Mouse (Mus musculus): ENCODE measurements at regions not wholly inside any gene's neighbourhood (a gene's known extent, or its start where the extent isn't known, plus 50 kb on each side); places are given as distances from the start of the nearest gene placed in this dataset.
A peak's percentile ranks its signal among the peaks of the same experiment; 100 is the strongest.

DNA sequence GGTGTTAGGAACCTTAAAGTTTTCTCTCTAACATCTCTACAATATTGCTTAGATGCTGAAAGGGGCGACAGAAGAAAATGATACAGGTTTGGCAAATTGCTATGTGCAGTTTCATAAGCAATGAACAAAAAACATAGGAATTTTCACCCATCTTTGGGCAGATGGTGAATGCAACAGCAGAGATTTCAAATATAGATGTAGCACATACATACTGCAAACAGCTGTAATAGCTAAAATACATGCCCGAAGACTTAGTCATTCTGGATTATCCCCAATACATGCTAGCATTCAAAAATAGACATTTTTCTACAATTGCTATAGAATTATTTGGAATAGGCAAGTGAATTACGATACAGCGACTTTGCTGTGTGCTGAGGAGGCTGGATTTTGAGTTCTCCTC lies 544.1 kb downstream of the D3Ertd751e start:
- ATAC-seq (replicated peaks; ENCODE audit: low read depth, poor library complexity, severe bottlenecking), result no peak

DNA sequence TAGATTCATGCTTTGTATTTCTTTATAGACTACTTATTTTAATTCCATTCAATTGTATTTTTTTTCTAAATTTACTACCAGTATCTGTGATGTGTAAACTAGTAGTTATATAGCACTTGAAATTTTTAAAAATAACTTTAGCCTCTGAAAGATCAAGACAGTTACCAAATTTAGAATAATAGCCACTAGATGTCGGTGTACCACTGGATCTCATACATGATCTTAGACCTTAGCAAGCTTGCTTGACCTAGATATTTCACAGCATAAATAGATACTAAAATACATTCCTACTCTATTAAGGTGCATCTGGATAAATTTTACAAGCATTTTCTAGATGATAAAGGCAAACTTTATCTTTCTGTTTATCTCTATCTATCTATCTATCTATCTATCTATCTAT lies 570.0 kb downstream of the D3Ertd751e start:
- ATAC-seq (replicated peaks; ENCODE audit: low read depth, poor library complexity, severe bottlenecking), result no peak

DNA sequence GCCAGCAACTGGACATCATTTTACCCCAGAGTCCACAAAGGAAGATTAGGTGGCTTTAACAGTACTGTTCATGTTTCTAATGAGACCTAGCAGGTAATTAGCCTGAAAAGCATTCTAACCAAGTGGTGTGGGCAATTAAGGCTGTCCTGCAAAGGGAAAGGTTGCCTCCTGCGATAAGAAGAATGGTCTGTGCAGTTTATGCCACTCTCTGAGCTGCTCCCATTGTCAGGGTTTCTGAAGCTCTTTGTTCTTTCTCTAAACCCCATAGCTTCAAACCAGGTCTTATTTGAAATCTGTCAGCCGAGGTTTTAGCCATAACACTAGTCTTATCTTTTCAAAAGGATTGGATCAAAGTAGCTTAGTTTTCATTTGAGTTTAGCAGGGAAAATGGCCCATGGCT lies 585.3 kb downstream of the D3Ertd751e start:
- no peak for ATAC-seq (replicated peaks; ENCODE audit: low read depth, poor library complexity, severe bottlenecking)

DNA sequence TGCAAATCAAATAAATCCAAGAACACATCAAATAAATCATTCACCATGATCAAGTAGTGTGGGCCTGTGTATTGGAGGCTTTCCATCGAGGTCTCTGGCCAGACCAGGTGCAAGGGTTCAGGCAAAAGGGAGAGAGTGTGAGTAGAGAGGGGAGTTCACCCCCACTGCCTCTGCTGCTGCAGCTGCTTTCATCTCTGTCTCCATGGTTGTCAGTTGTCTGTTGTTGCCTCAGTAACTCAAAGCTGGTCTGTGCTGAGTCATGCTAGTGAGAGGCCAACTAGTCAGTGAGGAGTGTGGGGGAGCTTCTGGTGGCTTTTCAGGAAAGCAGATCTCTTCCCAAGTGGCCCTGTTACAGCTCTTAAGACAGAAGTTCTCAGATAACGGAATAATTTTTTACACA lies 600.4 kb downstream of the D3Ertd751e start:
- ATAC-seq (replicated peaks; ENCODE audit: low read depth, poor library complexity, severe bottlenecking), result no peak

DNA sequence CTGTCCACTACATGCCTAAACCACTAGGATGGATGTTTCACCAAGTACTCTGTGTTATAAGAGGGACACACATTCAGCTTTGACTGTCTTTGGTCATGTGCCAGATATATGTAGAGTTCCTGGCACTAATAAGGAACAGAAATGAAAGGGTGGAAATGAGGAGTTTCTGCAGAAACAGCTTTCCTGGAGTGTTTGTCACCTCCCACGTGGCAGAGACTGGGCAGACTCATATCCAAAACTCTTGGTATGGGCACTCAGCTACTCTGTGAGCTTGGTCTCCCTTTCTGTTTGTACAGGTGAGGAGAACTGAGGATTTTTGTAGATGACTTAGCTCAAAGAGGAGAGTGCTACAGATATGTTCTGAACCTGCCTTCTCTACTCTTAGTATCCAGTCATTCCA lies 634.4 kb downstream of the D3Ertd751e start:
- ATAC-seq (replicated peaks; ENCODE audit: low read depth, poor library complexity, severe bottlenecking), result no peak

DNA sequence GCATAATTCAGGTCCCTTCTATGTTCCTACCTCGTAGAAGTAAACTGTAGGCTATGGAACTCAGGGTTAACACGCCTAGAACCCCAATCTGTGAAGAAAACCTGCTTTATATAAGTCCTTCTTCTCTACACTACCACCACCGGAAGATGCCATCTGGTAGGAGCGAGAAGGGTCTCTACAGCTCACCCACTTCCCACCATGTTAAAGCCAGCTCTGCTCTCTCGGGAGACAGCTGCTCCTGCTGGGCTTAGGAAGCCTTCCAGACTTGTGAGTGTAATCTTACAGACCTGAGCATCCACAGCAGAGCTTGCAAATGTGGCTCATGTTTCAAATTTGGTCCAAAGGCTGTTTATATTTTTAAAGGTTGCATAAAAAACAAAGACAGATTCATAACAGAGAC lies 639.7 kb downstream of the D3Ertd751e start:
- no peak for ATAC-seq (replicated peaks; ENCODE audit: low read depth, poor library complexity, severe bottlenecking)

DNA sequence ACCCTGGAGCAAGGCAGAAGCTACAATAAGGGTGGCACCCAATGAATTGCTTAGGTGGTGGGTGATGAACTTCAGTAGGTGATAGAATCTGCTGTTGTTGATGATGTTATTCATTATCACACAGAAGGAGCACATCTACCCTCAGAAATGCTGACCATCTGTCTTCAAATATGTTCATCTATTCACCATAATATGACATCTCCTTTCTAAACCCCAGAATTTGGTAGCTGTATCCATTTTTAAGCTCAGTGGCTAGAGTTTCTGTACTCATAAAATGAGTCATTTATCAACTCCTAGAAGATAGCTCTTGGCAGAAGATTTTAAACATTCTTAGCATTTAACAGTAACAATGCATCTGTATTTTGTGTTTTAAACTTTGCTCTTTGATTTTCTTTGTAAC lies 660.3 kb downstream of the D3Ertd751e start:
- no peak for ATAC-seq (replicated peaks; ENCODE audit: low read depth, poor library complexity, severe bottlenecking)

DNA sequence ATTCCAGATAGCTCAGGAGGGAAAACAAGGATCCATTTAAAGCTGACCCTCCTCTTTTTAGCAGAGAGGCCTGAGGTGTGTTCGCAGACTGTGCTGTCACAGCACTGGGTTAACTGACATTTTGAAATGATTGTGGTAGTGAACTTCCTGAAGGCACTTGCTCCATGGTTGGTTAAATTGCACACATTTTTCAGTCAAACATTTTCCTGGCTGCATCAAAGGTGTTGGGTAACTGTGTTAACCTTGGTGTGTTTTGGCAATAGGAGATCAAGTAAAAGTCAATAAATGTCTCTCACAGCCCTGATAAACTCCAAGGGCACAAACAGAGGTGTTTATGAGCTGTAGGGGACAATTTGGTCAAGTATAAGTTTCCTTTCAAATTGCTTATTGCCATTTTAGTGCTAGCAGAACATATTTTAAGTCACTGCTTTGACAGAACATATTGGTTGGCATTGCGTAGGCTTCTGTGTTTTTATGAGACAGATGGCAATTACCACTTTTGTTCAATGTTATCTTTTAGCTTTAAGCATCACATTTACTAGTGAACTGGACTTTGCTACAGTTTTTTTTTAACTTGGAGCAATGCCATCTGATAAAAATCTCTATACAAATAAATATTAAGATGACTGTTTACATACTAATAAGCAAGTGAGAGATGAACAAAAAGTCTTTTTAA lies 666.7 kb downstream of the D3Ertd751e start:
- no peak for ATAC-seq (replicated peaks; ENCODE audit: low read depth, poor library complexity, severe bottlenecking)

DNA sequence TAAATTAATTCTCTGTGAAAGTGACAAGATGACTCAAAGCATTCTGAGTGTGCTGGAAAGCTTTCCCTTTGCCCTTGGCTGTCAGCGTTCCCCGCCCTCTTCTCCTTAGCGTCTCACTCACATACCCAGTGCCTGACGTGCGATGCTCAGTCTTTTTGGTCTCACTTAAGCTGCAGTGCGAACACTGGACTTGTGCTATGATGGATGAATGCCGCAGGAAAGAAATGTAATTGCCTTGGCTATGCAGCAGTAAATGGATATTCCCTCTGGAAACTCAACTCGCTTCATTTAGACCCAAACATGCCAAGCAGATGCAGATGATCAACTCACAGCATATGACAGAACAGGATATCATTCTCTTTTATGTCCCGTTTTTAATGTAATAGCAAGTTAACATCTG lies 685.0 kb downstream of the D3Ertd751e start:
- no peak for ATAC-seq (replicated peaks; ENCODE audit: low read depth, poor library complexity, severe bottlenecking)

DNA sequence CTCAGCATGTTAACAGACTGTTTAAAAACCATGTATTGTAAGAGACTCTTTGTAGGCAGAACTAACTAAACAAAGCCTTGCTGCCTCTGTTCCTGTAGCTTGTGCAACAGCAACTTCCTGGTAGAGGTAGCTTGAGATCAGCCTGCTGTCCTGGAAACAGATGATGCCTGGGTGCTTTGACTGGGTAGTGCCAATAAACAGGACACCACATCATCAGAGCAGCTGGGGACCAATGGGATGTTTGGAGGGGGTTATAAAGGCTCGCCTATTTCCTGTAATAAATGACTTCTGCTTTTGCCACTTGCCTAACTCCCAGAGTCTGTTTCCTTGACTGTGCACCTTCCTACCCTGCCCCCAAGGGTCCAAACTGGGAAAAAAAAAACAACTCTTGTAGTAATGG lies 707.2 kb downstream of the D3Ertd751e start:
- peak; percentile 92 for ATAC-seq (replicated peaks; ENCODE audit: low read depth, poor library complexity, severe bottlenecking)

DNA sequence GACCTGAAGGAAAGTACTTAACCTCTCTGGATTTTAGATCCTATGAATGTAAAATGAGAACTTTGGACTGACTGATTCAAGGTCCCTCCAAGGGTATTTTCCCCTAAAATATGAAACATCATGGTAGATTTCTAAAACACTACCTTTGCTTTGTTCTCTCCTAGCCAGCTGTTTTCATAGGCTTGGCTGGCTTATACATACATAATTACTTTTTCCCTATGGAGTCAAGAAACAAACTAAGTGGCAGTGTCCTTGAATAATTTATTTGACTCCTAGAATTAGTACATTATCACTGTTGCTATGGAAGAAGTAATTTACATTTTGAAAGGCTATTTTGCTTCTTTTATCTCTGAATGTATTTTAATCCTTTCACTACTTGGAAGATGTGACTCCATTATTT lies 721.9 kb downstream of the D3Ertd751e start:
- no peak for ATAC-seq (replicated peaks; ENCODE audit: low read depth, poor library complexity, severe bottlenecking)

DNA sequence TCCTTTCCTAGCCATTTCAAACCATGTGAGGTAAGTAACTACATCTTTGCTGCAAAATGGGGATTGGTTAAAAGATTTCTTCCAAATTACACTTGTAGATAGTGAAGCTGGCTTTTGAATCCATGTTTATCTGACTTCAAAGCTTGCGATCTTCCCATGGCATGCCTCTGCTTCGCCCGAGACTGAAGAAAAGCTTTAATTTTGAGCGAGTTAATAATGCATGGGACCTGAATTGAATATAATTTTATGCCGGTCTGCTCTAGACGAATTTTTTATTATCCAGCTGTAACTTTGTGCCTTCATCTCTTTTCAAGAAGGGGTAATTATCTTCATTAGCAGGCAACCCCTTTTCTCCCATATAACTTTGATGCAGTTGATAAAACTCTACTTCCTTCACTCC lies 724.7 kb downstream of the D3Ertd751e start:
- ATAC-seq (replicated peaks; ENCODE audit: low read depth, poor library complexity, severe bottlenecking), result no peak

DNA sequence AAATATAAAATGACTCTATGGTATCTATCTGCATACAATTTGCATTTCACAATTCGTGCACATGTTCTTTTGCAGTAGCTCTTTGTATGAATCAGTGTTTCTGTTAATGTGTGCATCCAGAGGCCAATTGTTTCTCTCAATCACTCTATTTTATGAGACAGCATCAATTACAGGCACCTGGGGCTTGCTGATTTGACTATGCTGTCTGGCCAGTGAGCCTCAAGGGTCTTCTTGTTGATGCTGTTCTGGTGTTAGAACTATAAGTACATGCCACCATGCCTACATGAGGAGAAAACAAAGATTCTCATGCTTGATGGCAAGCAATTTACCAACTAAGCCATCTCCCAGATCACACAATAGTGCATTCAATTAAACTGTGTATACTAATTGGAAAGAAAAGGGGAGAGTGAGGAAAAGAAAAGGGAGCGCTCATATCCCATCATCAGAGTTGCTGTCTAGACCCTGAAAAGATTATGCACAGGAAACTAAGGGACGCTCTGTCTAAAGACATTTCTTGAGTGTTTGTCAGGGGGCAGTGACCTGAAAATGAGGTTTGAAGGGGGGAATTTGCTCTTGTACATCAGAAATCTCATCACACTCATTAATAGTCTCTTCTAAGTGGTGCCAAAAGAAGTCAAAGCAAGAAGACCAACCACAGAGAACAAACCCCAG lies 772.6 kb downstream of the D3Ertd751e start:
- ATAC-seq (replicated peaks; ENCODE audit: low read depth, poor library complexity, severe bottlenecking), result no peak

DNA sequence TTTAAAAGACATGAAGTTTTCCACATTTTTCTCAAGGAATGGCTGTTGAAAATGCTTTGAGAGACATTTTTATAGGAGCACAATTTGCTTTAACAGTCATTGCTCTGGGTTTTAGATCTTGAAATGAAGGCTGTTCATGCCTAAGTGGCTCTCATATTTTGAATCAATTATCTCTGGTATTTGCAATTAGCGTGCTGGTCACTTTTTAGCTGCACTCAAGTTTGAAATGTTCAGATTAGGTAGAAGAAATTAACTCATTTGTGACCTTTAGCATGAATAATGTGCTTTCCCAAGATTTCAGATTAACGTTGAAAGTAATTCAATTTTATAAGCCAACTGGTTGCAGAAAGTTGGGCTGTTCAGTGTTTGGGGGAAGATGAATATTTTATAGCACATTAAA lies 773.9 kb downstream of the D3Ertd751e start:
- ATAC-seq (replicated peaks; ENCODE audit: low read depth, poor library complexity, severe bottlenecking), result no peak

DNA sequence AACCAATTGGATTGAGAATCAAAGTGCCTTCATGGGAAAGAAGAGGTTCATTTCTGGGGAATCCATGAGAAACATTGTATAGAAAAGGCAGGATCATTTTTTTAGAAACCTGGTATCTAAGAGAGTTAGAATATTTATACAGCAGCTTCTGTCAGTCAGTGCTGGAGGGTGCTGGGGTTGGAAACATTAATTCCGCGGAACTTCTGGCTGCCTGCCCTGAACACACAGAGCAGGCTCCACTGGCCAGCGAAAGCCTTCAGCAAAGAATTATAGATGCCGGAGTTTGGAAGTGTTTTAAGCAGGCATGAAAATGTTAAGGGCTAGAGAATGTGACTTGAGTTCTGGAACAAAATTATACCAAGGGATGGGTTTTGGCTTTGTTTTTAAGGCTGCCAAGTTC lies 789.0 kb downstream of the D3Ertd751e start:
- no peak for ATAC-seq (replicated peaks; ENCODE audit: low read depth, poor library complexity, severe bottlenecking)

DNA sequence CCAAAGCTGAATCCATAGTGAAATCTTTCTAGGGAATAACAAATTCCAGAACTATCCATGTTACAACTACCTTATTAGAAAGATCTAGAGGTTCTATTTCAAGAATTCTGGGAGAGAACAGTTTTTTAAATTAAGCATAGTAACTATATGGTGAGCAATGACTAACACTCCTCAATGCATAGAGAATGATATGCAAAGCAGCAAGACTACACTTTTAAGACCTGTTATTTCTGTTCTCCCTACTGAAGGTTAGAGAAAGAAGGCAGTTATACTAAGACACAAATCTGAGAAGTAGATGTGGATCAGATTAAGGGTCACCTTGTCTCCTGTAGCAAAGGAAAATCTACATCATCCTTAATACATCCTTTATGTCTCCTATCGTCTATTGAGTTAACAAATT lies 824.3 kb downstream of the D3Ertd751e start:
- no peak for ATAC-seq (replicated peaks; ENCODE audit: low read depth, poor library complexity, severe bottlenecking)

DNA sequence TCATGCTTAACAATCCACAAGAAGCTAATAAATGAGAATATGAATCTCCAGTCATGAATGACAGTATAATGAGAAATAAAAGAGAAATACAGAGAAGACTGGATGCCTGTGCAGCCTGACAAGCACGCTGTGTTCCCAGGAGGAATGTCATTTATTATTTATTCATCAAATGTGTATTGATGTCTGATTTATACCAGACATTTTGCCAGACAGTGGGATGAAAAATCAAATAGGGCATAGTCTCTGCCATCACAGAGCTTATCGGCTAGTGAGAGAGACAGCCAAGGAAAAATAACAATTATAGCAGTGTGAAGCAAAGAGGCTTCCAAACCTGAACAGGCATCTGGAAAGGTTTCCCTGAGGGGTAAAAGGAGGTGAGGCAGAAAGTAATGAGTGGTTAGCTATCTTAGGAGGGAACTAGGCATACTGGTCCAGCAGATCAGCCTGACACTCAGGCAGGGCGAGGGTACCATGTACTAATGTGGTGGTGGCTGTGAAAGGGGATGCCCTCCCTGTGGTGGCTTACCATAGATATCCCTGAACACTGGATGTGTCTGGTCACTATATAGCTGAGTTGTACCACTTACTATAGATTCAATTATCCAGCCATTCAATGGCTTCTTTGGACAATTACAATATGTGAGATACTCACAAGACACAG lies 828.1 kb downstream of the D3Ertd751e start:
- no peak for ATAC-seq (replicated peaks; ENCODE audit: low read depth, poor library complexity, severe bottlenecking)

DNA sequence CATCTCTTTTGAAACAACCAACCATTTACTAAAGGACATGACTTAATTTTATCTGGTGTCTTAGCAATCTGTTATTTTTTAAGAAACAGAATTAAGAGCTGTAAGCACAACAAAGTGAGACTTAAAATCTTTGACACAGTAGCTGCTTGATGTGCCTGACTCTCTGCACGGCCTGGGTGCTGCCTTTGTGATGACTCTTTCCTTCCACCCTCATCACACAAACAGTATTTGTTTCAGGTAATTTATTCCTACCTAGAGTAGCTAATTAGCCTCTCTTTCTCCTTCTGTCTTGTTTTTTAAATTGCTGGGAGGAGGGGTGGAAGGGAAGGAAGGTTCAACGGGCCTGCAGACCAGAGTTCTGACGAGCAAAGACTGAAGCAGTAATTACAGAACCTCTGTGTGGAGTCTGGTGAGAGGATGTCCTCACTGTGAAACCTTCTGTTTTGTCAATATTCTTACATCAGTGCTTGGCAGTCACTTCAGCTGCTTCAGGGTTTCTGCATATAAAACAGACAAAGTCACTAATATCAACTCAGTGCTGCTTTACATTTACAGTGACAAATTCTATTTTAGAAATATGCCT lies 829.6 kb downstream of the D3Ertd751e start:
- ATAC-seq (replicated peaks; ENCODE audit: low read depth, poor library complexity, severe bottlenecking), result no peak

DNA sequence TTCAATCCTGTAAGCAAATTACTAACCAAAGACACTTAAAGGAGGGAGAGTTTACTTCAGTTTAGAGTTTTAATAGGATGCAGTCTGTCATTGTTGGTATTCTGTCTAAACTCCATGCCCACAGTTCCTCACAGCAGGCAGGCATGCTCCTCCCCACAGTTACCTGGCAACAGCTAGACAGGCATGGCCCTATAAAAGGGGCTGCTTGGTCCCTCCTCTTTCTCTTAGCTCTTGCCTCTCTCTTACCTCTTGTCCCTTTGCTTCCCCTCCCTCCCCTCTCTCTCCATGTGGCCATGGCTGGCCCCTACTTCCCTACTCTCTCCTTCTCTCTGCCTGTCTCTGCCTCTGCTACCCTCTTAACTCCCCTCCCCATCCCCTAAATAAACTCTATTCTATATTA lies 830.7 kb downstream of the D3Ertd751e start:
- no peak for ATAC-seq (replicated peaks; ENCODE audit: low read depth, poor library complexity, severe bottlenecking)

DNA sequence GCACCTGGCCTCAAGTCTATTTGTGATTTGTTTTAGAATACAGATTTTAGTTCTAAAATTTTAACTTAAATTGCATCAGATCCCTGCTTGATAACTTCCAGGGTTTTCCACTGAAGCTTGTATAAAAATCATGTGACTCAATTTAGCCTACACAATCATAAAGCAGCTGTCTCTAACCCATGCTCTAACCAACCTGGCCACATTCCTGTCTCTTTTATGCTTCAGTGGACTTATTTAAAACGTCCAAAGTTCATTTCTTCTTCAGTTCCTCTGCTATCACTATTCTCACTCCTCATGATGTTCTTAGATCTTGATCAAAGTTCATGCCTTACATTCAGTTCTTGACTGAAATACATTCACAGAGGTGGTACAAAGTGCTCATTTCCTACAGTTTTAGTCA lies 839.9 kb downstream of the D3Ertd751e start:
- no peak for ATAC-seq (replicated peaks; ENCODE audit: low read depth, poor library complexity, severe bottlenecking)

DNA sequence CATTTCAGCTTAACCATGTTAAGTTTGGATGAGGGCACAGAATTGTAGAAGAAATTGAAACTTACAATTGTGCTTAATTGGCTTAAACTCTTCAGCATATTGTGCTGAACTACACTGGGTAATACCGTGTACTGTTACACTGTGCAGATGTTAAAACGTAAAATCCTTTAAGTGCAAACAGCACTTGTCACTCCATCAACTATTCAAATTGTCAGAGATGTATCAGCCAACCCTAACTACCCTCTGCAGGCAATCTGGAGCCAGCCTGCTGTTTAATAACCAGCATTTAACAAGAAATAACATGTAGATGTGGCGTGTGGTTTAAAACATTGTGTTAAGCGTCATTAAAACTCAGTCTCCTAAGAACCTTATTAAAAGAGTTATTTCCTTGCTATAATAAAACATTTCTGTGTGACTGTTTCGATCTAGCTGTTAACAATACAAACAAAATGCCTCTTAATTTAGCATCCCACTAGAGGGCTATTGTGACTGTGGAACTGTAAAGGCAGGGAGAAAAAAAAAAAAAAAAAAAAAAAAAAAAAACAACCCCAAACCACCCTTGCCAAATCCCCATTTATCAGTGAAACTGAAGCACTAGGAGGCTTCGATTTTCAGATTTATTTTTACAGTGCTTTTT lies 845.0 kb downstream of the D3Ertd751e start:
- ATAC-seq (replicated peaks; ENCODE audit: low read depth, poor library complexity, severe bottlenecking), result no peak
